Mouse (Mus musculus) heart, postnatal 14 days (tissue): ENCODE data around the gene Asb18. TPM values are rescaled to one million over a fixed set of nuclear protein-coding genes. Genes with fewer than 3 reads are reported as not detected.

ENCODE experiments used
- DNase-seq, 2 experiments: peaks; one replicate each; pipeline ENCODE4 v3.0.0; 2021 to 2022
- intact Hi-C: fragments of 180-260 bp; cut with DNase I; formaldehyde crosslinking; loops from one replicate; pipeline ENCODE4 v1.15.1; 2025
- total RNA-seq, 2 experiments: library from RNA; stranded (reverse); gene quantifications; 2 replicates each; pipeline ENCODE4 v1.2.3; 2021

Asb18 gene
- total RNA-seq, 2 experiments from 2014 or later, result 13.4 to 15.9 TPM

DNA sequence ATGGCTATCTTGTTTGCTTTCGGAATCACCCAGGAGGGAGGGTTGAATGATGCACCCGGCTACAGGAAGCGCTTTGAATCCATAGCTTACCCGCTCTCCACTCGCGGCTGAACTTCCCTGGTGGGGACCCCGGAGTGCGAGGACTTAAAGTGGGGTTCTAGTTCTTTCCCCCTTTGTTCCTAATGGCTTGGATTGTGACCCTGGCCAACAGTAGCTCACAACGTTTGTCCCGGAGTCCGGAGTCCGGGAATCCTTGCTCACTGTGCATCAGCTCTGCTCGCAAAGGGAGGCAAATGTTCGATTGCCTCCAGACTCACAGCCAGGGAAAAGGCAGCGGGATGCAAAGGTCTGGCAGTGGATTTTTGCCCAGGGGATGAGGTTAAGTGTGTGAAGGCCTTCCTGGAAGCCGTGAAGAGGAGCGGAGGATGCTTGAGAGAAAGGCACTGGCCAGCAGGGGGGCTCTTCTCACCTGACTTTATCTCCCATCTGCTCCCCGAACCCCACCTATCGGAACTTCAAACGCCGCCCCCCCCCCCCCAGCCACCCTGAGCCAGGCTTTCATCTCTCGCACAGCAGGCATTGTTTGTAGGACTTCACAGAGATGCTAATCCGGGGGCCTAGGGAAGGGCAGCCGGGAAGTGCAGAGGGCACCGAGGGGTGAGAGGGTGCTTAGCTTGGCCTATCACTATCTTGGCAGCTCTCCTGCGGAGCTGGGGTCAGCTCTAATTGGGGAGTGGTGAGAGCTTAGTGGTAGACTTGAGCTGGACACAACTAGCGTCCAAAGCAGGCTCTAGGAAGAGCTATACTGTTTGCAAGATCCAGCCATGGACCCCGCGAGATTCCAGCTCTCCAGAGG lies 78.7 kb downstream of the Asb18 start:
- DNase-seq, result no peak
- intact Hi-C loops, result no loop called here

DNA sequence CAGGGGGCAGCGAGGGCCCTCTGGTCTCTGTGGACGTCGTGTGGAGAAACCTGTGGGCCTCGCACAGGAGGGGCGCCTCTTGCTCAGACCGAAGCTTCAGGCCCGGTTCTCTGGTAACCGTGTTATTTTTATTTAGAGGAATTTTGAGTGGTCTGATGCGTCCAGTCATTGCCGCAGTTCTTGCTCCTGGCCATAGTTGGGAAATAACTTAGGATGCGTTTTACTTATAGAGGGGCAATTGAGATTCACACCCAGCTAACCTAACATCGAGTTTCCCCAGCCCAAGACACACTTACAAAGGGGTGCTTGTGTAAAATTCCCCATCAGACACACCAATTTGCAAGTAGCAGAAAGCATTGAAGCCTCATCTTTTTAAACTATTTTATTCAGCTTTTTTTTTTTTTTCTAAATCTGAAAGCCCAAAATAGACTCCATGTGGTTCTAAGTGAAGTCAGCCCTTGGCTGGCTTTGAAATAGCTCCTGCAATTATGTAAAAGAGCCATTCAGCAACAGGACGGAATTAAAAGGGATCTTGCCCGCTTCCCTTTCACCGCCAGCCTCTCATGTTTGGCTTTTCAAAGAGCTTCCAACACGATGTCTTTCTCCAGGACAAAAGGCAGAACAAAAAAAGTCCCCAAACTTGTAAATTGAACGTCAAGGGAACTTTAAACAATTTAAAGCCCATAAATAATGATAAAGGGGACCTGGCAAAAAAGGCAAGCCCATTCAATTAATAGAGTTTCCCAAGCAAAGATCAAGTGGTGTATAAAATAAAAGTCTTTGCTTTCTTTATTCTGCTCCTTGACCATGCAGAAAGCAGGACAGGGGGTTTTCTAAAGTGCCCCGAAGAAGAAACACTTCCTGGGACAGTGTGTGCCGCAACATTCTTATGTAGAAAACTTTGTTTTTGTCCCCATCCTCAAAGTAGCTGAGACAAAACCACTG lies 79.9 kb downstream of the Asb18 start:
- intact Hi-C loops, result no loop called here

DNA sequence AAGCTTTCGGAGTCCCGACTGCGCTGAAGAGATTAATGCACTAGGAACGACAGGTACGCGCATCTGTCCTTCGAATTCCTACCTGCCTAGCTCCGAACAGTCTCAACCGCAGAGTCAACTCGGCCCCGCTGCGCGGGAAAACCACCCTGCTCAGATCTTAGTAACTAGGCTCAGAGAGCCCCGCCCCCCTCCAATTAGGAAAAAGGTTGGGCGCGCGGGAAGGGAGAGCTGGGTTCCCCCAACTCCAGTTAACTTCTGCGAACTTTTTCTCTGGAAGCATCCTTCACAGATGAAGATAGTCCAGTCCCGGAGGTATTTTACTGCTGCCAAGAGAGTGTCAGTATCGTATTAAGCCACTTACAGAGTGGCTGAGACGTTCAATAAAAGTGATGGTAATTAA lies 80.7 kb downstream of the Asb18 start:
- DNase-seq, result no peak
- intact Hi-C loops, result no loop called here

More for the DNA sequence above, 79.9 kb downstream of the Asb18 start:
- no peak for DNase-seq

DNA sequence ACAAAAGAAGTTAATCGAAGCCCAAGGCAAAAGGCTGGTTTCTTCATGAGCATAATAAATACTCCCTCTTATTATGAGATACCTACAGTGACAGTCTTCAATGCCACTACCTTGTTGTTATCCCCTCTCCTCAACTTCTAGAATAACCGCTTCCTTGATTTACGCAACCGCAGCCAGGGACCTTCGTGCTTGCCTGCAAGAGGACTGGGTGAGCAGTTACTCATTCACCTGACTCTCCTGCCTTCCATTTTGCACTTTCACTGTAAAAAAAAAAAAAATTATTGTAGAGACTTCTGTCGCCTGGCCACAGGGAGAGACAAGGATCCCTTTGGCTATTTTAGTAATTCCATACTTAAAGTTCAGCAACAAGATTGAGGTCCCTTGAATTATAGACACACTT lies 81.4 kb downstream of the Asb18 start:
- DNase-seq, result no peak
- intact Hi-C loops, result no loop called here

DNA sequence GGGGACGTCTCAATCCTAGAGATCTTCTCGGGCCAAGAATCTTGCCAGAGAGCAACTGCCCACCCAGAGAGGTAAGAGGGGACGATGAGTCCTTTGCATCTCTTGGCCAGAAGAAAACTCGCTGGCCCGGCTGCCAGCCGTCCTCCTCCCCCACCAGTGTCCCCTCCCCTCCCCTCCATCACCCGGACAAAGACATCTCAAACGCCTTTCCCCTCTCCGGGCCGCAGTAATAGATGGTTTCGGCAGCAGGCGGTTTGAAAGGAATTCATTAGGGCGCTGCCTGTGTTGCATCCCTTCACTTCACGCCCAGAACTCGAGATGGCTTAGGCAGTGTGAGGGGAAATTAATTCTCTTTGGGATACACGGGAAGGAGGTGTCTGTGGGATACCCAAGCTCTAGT lies 81.8 kb downstream of the Asb18 start:
- intact Hi-C loops, result no loop called here
- DNase-seq, result no peak

DNA sequence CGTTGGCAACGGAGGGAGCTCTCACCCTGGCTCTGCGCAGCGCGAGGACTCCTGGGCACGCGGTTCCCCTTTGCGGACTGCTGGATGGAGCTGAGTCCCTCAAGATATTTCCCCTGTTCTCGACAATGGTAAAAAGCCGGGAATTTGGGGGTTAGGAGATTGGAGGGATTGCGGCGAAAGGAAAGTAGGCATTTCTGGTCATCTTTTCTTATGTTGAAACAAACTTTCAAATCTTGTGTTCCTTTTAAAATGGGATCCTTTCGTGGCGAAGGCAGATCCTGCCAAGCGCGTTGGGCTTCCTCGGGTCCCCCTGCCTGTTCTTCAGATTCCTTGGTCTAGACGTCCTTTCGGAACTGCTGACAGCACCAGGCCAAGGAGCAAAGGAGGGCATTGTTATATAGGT lies 82.4 kb downstream of the Asb18 start:
- intact Hi-C loops, result no loop called here
- DNase-seq, result no peak

DNA sequence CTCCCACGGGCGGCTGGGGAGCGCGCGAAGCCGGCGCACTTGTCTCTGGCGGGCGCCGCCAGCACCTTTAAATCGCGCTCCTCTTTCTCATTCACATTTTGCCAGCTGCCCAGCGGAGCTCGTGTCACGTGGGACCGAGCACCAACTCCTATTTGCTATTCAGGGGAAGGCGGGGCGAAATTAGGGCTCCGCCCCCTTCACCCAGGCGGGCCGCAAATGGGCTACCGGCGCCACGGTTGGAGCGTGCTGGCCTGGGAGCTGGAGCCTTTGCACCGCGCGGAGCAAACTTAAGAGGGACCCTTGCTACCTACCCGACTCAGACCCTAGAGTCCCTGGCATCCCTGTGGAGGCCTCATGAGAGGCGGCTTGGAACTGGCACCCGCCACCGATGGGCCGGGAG lies 83.3 kb downstream of the Asb18 start, which contains the start of gene Gbx2:
Gene Gbx2 (minus strand): TSS at position 60 of the 400 bp plus-strand sequence.
- intact Hi-C loops, result no loop called here
- peak; percentile 34 to 59 for DNase-seq

DNA sequence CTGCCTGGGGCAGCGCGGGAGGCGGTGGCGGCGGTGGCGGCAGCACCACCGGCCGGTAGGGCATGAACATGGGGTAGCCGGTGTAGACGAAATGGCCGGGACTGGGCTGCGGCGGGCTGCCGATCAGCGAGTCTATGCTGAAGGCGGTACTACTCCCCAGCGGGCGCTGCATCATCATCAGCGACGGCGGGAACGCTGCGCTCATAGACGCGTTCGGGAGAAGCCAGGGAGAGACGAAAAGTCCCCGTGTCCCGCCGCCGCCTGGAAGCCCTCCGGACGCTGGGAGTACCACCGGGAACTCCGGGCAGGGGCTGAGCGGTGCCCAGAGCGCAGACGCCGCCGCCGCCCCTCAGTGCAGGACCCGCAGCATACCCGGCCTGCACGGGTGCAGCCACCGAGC lies 83.9 kb downstream of the Asb18 start:
- no peak for DNase-seq
- intact Hi-C loops, result no loop called here

DNA sequence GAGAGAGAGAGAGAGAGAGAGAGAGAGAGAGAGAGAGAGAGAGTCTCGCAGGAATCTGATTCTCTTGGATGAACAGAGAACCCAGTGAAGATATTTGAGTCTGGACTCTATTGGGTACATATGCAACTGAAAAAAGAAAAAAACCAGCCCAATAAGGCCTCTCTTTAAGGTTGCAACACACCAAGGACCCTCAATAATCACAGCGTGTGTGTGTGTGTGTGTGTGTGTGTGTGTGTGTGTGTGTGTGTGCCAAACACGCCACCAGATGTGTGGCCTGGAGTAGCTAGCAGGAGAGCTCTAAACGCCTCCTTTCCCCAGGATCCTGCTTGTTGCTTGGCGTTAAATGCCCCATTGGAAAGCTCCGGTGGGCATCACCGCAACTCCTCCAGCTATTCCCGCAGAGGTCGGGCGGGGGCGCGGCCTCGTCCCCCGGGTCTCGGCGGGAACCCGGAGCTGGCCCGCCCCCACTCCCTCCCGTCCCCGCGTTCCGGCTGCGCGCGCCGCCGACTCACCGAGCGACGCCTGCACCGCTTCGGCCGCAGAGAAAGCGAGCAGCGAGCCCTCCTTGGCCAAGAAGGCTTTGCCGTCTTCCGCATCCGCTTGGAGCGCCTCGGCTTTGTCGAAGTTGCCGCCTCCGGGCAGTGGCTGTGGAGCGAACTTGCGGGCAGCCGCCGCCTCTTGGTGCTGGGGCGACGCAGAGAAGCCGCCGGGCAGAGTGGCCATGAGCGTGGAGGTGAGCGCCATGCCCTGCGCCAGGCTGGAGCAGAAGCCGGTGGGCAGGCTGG lies 84.6 kb downstream of the Asb18 start:
- DNase-seq, result peak in 1 of 2 experiments; percentile 24
- intact Hi-C loops, result no loop called here

DNA sequence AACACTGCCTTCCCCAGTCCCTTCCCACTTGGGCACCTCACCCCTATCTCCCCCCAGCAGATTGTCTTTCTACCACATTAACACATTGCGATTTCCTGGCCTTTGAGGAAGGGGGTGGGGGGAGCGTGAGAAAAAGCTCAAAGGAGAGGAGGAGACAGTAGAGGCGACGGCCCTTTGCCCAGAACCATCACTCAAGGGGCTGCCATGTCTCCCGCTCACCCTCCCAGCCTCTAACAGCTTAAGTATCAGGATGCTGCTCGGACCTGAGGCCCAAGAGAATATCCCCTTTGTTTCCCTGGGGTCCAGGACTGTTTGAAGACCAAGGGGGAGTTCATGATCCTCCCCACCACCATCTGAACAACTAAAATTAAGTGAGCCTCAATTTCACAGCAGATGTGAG lies 85.3 kb downstream of the Asb18 start:
- no peak for DNase-seq
- intact Hi-C loops, result no loop called here

DNA sequence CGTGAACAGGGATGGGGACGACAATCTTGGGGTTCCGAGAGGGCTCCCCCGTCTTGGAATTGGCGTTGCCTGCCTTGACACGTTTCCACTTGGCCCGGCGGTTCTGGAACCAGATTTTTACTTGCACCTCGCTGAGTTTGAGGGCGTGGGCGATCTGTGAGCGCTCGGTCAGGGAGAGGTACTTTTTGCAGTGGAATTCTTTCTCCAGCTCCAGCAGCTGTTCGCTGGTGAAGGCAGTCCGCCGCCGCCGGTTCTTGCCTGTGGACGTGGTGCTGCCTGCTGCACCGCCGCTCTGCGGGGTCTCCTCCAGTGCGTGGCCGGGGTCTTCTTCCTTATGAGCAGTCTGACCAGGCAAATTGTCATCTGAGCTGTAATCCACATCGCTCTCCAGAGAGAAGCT lies 85.8 kb downstream of the Asb18 start:
- intact Hi-C loops, result no loop called here
- DNase-seq, result no peak

DNA sequence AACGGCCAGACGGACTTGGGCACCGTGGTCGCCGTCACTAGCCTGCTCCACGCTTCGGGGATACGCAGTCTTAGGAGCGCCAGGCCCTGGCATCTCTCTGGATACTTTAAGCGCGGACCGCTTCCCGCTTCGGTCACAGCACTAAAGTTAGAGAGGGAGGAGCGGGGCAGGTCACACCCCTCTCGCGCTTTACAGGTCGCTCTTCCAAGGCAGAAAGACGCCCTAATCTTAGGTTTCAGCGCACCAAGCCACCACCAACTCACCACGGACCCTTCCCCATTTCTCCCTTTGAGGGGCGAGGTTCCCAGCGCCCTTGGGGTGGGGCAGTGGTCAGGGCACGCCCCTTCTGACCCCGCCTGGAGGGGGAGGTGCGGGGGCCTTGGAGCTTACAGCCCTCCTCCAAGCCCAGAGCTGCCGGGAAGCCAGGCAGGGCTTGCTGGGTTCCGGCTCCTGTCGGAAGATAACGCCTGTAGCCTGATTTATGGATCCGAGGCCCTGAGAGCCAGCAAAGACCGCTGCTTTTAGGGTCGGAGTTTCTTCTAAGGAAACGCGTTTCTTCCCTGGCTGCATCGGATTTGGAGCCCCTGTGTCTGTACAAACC lies 87.3 kb downstream of the Asb18 start:
- DNase-seq, result no peak
- intact Hi-C loops, result no loop called here

DNA sequence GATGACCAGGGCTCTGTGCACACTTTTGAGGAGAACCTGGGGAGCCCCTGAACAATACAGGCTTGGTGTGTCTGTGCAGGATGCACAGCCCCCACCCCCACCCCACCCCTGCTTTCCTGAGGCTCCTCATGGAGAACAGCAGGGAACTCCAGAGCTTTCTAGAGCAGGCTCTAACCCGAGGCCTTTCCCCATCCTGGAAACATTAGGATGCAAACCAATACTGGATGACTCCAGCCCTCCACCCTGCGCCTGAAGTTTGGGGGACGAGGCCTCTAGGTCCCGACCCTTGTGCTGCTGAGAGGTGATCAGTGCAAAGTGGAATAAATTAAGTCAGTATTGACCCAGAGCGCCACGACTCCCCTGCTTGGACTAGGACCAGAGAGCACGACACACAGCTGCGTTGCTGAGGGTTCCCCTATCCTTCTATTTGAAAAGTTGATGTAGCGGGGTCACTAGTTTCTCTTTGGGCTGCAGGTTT lies 87.8 kb downstream of the Asb18 start:
- intact Hi-C loops, result no loop called here
- no peak for DNase-seq

DNA sequence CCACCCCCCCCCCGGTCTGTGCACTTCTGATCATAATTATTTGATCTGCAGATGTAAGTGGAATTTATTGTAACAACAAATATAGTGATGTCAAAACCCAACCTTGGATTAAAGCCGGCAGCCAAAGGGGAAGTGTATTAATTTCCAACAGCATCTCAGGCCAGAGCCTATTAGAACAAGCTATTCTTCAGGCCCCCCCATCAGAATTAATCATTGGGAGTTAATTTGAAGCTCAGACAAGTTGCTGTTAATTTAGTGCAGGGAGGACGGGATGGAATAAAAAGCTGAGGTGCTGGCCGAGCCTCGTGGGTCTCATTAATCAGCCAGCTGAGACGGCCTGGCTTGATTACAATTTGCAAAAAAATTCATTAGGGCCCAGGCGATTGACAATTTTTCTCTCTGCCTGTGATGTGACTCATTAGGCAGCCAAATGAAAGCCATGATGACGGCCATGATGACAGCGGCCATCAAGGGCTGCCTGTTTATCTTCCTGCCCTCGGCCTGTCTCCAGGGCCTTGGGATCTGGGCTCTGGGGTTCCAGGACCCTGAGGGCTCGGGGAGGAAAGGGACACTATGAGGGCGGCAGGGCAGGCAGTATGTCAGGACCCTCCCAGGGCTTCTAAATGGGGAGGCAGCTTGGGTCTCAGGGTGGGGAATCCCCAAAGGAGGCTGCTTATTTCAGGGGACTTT lies 88.8 kb downstream of the Asb18 start:
- no peak for DNase-seq
- intact Hi-C loops, result no loop called here

DNA sequence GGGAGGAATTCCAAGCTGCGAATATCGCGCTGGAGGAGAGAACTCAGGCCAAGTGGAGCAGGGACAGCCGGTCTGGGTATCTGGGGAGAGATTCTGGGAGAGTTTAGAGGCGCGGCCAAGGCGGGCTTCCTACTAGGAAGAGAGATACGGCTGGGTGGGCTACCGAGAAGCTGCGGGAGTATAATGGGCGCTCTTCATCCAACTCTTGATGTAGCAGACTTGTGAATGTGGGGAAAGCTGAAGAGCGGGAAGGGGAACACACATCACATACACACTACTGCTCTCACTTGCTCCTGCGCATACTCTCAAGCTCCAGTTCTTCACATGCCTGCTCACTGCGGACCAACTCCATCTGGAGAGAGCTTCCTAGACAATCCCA lies 90.8 kb downstream of the Asb18 start:
- DNase-seq, result no peak
- intact Hi-C loops, result no loop called here

DNA sequence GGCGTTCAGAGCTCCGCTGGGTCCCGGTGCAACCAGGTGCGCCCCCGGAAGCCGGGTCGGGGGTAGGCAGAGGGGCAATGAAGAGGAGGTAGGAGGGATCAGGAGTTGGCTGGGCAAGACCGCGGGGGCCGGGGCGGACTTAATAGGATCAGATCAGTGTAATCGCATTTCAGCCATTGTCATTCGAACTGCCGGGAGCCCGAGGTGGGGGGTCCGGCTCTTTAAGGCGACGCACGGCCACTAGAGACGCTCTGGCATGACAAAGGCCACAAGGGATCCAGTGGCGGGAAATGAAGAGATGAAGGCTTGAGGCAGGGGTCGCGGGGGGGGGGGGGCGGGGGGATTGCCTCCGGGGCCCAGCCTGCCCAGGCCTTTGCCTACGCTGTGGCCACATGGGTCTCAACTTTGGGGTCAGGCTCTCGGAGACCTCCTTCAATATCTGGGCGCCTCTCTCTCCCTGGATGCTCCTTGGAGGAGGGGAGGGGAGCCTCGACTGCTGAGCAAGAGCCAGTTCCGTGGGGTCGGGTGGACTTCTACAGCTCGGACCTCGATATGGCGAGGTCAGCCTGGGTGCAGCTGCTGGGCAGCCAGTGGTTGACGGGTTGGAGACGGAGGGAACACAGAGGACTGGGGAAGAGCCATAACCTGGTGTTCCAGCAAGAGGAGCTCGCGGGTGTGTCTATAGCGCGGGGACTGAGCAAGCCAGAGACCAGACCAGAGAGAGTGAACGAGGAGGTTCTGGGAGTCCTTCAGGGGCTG lies 91.4 kb downstream of the Asb18 start:
- intact Hi-C loops, result no loop called here

DNA sequence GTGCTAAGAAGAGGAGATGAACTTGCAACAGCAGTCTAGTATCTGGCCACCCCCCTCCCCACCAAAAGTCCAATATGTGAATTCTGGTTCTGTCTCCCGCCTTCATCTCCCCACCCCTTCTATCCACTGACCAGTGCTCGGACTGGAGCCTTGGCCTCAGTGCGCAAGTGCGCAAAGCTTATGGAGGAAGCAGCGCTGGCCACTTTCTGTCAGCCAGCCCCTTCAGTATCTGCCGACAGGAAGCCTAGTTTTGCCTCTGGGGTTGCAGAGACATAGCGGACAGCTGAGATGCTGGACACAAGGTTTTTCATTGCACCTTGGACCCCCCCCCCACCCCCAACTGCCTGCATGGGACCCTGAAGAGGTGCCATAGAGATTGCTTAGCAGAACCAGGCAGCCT lies 92.2 kb downstream of the Asb18 start:
- DNase-seq, result no peak
- intact Hi-C loops, result no loop called here

More for the DNA sequence above, 91.4 kb downstream of the Asb18 start:
- no peak for DNase-seq

DNA sequence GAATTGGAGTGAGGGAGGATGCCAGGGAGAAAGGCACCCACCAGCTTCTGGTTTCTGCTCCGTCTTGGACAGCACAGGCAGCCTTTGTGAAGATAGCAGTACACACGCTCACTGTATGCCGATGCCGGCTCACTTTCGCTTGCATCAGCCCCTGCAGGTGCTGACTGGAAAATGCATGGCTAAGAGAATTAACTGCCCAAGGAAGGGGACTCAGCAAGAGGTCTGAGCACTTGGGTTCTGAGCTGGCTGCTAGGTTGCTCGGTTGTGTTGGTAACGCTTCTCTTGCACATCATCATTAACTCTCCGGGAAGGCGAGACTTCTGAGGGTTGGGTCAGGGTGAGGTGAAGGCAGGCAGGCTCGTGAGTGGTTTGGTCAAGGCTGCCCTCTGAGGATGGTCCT lies 92.7 kb downstream of the Asb18 start:
- intact Hi-C loops, result no loop called here
- no peak for DNase-seq

DNA sequence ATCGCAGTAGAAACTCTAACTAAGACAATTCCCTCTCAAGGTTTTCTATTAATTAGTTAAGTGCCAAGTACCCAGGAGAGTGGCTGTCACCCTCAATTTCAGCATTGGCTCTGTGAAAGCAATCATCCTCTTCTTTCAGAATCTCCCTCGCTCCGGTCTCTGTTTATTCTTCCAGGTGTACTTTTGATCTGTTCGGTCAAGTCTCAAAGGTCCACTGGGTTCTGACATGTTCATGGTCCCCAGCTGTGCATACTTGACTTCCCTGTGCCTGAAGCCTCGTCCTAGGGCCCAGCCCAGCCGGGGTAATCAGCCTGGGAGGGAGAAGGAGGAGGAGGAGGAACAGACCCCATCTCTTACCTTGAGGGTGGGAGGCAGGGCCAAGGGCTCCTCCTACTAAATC lies 95.3 kb downstream of the Asb18 start:
- intact Hi-C loops, result no loop called here
- DNase-seq, result no peak
